Mouse (Mus musculus): ENCODE measurements around the gene Gm43191. TPM values are rescaled to one million over a fixed set of nuclear protein-coding genes. Genes with fewer than 3 reads are reported as not detected.

Gene Gm43191
- polyA plus RNA-seq, 2 experiments = not detected

GRCm38 (mm10) chr3:116653278-116653945 lies 27.6 kb downstream of the Gm43191 start:
- Histone ChIP-seq H3K4me3 (replicated peaks; ENCODE audit: low read length) (no peak overlapping the region), H3K27ac (replicated peaks; ENCODE audit: low read depth, low read length) (no peak overlapping the region), H3K4me1 (ENCODE audit: control insufficient read depth, insufficient read depth, low read length) (no peaks in the 10 kb centered on the region; the same call in 1 of the 2 replicates), H3K9me3 (ENCODE audit: control insufficient read depth, low read length) (no peaks in the 10 kb centered on the region), H3K4me2 (replicated peaks; ENCODE audit: low read depth, low read length, severe bottlenecking) (no peak overlapping the region), H3K27me3 (ENCODE audit: control insufficient read depth, insufficient read depth, low read length) (no peaks in the 10 kb centered on the region), H3K9ac (ENCODE audit: low read depth, low read length, severe bottlenecking) (no peak overlapping the region), H3K36me3 (ENCODE audit: control insufficient read depth, insufficient read depth, low read length) (peaks cover 11% of the 10 kb centered on the region; the same call in 1 of the 2 replicates)
- no peak for DNase-seq (ENCODE audit: low spot score)
- no peak for TF ChIP-seq POLR2A (IDR thresholded peaks at IDR 0.05; ENCODE audit: borderline replicate concordance, extremely low read depth, insufficient read depth, insufficient read length)
- ATAC-seq (ENCODE audit: low FRiP score, low read depth) = no peak
- WGBS = 81% methylated on average over 5 of the region's 5 CpGs

GRCm38 (mm10) chr3:116652033-116652446 lies 29.0 kb downstream of the Gm43191 start:
- Histone ChIP-seq H3K36me3 (ENCODE audit: control insufficient read depth, insufficient read depth, low read length) (peaks cover 19% of the 10 kb centered on the region), H3K9me3 (ENCODE audit: control insufficient read depth, low read length) (no peaks in the 10 kb centered on the region), H3K4me2 (replicated peaks; ENCODE audit: low read depth, low read length, severe bottlenecking) (no peak overlapping the region), H3K4me1 (ENCODE audit: control insufficient read depth, insufficient read depth, low read length) (no peaks in the 10 kb centered on the region; the same call in 1 of the 2 replicates), H3K27ac (replicated peaks; ENCODE audit: low read depth, low read length) (no peak overlapping the region), H3K9ac (ENCODE audit: low read depth, low read length, severe bottlenecking) (no peak overlapping the region), H3K27me3 (ENCODE audit: control insufficient read depth, insufficient read depth, low read length) (no peaks in the 10 kb centered on the region), H3K4me3 (replicated peaks; ENCODE audit: low read length) (no peak overlapping the region)
- DNase-seq (ENCODE audit: low spot score) (no peak), ATAC-seq (ENCODE audit: low FRiP score, low read depth) (no peak)
- 74% methylated on average over 3 of the region's 3 CpGs for WGBS
- no peak for TF ChIP-seq POLR2A (IDR thresholded peaks at IDR 0.05; ENCODE audit: borderline replicate concordance, extremely low read depth, insufficient read depth, insufficient read length)

- ATAC-seq (ENCODE audit: low FRiP score, low read depth) (no peak), DNase-seq (ENCODE audit: low spot score) (no peak)
- H3K9me3 ChIP-seq (ENCODE audit: control insufficient read depth, low read length) = no peaks in the 10 kb centered on the region
- no peak overlapping the region for H3K4me3 ChIP-seq (replicated peaks; ENCODE audit: low read length)
- WGBS = 93% methylated on average over 9 of the region's 9 CpGs
- H3K4me1 ChIP-seq (ENCODE audit: control insufficient read depth, insufficient read depth, low read length) = no peaks in the 10 kb centered on the region; the same call in 1 of the 2 replicates
- H3K4me2 ChIP-seq (replicated peaks; ENCODE audit: low read depth, low read length, severe bottlenecking) = no peak overlapping the region
- H3K9ac ChIP-seq (ENCODE audit: low read depth, low read length, severe bottlenecking) = no peak overlapping the region
- no peak for TF ChIP-seq POLR2A (IDR thresholded peaks at IDR 0.05; ENCODE audit: borderline replicate concordance, extremely low read depth, insufficient read depth, insufficient read length)
- H3K27ac ChIP-seq (replicated peaks; ENCODE audit: low read depth, low read length) = no peak overlapping the region
- H3K36me3 ChIP-seq (ENCODE audit: control insufficient read depth, insufficient read depth, low read length) = peaks cover 31% of the 10 kb centered on the region
- H3K27me3 ChIP-seq (ENCODE audit: control insufficient read depth, insufficient read depth, low read length) = no peaks in the 10 kb centered on the region
These were observed 30.4 kb downstream of the Gm43191 start for GRCm38 (mm10) chr3:116650698-116651097.

- no peaks in the 10 kb centered on the region for H3K9me3 ChIP-seq (ENCODE audit: control insufficient read depth, low read length)
- no peak overlapping the region for H3K27ac ChIP-seq (replicated peaks; ENCODE audit: low read depth, low read length)
- 93% methylated on average over 7 of the region's 7 CpGs for WGBS
- H3K36me3 ChIP-seq (ENCODE audit: control insufficient read depth, insufficient read depth, low read length) = peaks cover 41% of the 10 kb centered on the region
- H3K4me2 ChIP-seq (replicated peaks; ENCODE audit: low read depth, low read length, severe bottlenecking) = no peak overlapping the region
- H3K4me3 ChIP-seq (replicated peaks; ENCODE audit: low read length) = no peak overlapping the region
- TF ChIP-seq POLR2A (IDR thresholded peaks at IDR 0.05; ENCODE audit: borderline replicate concordance, extremely low read depth, insufficient read depth, insufficient read length) = no peak
- H3K4me1 ChIP-seq (ENCODE audit: control insufficient read depth, insufficient read depth, low read length) = no peaks in the 10 kb centered on the region; the same call in 1 of the 2 replicates
- DNase-seq (ENCODE audit: low spot score) (no peak), ATAC-seq (ENCODE audit: low FRiP score, low read depth) (no peak)
- no peaks in the 10 kb centered on the region for H3K27me3 ChIP-seq (ENCODE audit: control insufficient read depth, insufficient read depth, low read length)
- H3K9ac ChIP-seq (ENCODE audit: low read depth, low read length, severe bottlenecking) = no peak overlapping the region
These were observed 32.3 kb downstream of the Gm43191 start for GRCm38 (mm10) chr3:116648805-116649204.

- Histone ChIP-seq H3K36me3 (ENCODE audit: control insufficient read depth, insufficient read depth, low read length) (peaks cover 61% of the 10 kb centered on the region), H3K4me3 (replicated peaks; ENCODE audit: low read length) (no peak overlapping the region), H3K9me3 (ENCODE audit: control insufficient read depth, low read length) (no peaks in the 10 kb centered on the region), H3K27me3 (ENCODE audit: control insufficient read depth, insufficient read depth, low read length) (no peaks in the 10 kb centered on the region), H3K4me1 (ENCODE audit: control insufficient read depth, insufficient read depth, low read length) (no peaks in the 10 kb centered on the region), H3K9ac (ENCODE audit: low read depth, low read length, severe bottlenecking) (no peak overlapping the region), H3K27ac (replicated peaks; ENCODE audit: low read depth, low read length) (no peak overlapping the region), H3K4me2 (replicated peaks; ENCODE audit: low read depth, low read length, severe bottlenecking) (no peak overlapping the region)
- TF ChIP-seq POLR2A (IDR thresholded peaks at IDR 0.05; ENCODE audit: borderline replicate concordance, extremely low read depth, insufficient read depth, insufficient read length) = no peak
- WGBS = 98% methylated on average over 1 of the region's 1 CpGs
- DNase-seq (ENCODE audit: low spot score) = no peak
- ATAC-seq (ENCODE audit: low FRiP score, low read depth) = no peak
These were observed 34.7 kb downstream of the Gm43191 start for GRCm38 (mm10) chr3:116646387-116646786.
